Mouse (Mus musculus) hindbrain, postnatal 0 days (tissue): Measurements from ENCODE around the gene Caprin1. TPM values are rescaled to one million over a fixed set of nuclear protein-coding genes. Genes with fewer than 3 reads are reported as not detected.

Experiments
- ATAC-seq: fragments of 200-750 bp; cut with Nextera tagmentation; 2 replicates; pipeline ENCODE4 v1.8.0; 2017; ENCODE audit warnings: mild to moderate bottlenecking, moderate TSS enrichment, moderate library complexity
- DNase-seq: peaks from one replicate; pipeline ENCODE4 v3.0.0-alpha.2; 2015; ENCODE audit warnings: low spot score
- H3K27ac ChIP-seq: fragments of 300-500 bp; sonication (generic); 2 replicates; pipeline ENCODE4 v1.5.1; 2014; ENCODE audit warnings: mild to moderate bottlenecking
- H3K27me3 ChIP-seq: fragments of 300-500 bp; sonication (generic); 2 replicates; pipeline ENCODE4 v1.6.1; 2014; ENCODE audit warnings: low read length, mixed read lengths; ENCODE audit not compliant: insufficient read depth
- H3K36me3 ChIP-seq: fragments of 300-500 bp; sonication (generic); 2 replicates; pipeline ENCODE4 v1.6.1; 2014; ENCODE audit warnings: low read length, mixed read lengths; ENCODE audit not compliant: insufficient read depth
- H3K4me1 ChIP-seq: fragments of 300-500 bp; sonication (generic); 2 replicates; pipeline ENCODE4 v1.6.1; 2014; ENCODE audit warnings: antibody characterized with exemption, low read length, mixed read lengths; ENCODE audit not compliant: insufficient read depth
- H3K4me2 ChIP-seq: fragments of 300-500 bp; sonication (generic); 2 replicates; pipeline ENCODE4 v1.6.1; 2014; ENCODE audit warnings: low read depth, mild to moderate bottlenecking, low read length, moderate library complexity, mixed read lengths
- H3K4me3 ChIP-seq: fragments of 300-500 bp; sonication (generic); 2 replicates; pipeline ENCODE4 v1.5.1; 2014; ENCODE audit warnings: low read length
- H3K9ac ChIP-seq: fragments of 300-500 bp; sonication (generic); replicated peaks from 2 replicates; pipeline ENCODE4 v1.6.1; 2014; ENCODE audit warnings: mild to moderate bottlenecking, low read length, moderate library complexity, mixed read lengths
- H3K9me3 ChIP-seq: fragments of 300-500 bp; sonication (generic); 2 replicates; pipeline ENCODE4 v1.6.1; 2016; ENCODE audit warnings: low read length, mixed read lengths
- CTCF ChIP-seq: IDR thresholded peaks from 2 replicates; pipeline ENCODE4 v1.5.1; 2016; ENCODE audit warnings: antibody characterized with exemption, control low read depth, low read depth
- WGBS: fragments of 180-500 bp; shearing (Covaris S2); extraction: QIAGEN DNeasy Blood & Tissue Kit; methylation state at CpG from one replicate; pipeline ENCODE4 v1.1.7; 2014; 5-methylcytosine and 5-hydroxymethylcytosine counted together
- polyA plus RNA-seq: library from polyadenylated mRNA; unstranded; fragments of >200 nt; fragmentation: Nextera tagmentation; extraction: Ambion mirVana; gene quantifications from 2 replicates; pipeline ENCODE4 v1.2.1, GENCODE M21; 2015
- total RNA-seq: library from RNA; depleted of rRNA; stranded (reverse); fragments of >200 nt; gene quantifications from 2 replicates; pipeline ENCODE4 v1.2.3, GENCODE M21; 2014; rRNA removed

The Caprin1 gene
- 254 and 296 TPM in 2 replicates for total RNA-seq
- 208 and 210 TPM in 2 replicates for polyA plus RNA-seq

DNA sequence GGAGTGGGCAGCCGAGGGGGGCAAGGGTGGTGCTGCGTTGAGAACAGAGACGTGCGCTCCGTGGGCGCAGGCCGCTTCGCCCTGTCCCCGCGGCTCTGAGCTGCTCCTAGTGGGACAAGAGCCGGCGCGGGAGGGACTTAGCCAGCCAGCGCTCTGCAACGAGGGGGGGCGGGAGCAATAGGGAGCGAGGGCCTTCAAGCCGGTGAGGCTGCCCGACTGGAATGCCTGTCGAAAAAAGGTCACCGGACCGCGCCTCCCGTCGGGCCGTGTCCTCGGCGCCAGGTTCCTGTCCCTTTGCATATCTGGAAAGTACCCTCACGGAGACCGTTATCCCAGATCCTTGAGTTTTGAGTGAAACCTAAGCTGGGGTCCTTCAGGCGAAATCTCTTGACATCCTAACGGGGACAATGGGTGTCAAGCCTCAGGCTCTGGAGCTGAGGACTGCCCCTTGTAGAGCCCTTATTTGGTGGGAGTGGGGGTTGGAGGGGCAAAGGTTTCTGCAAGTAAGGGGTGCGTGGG is at the start of gene Caprin1:
Gene Caprin1, minus strand, starts transcription at position 159 of the 519 bp plus-strand sequence.
- Histone ChIP-seq H3K9me3 (no peaks in the 10 kb centered on the region), H3K4me3 (peak within 1 kb of the TSS; percentile 68), H3K9ac (peak within 1 kb of the TSS; percentile 92), H3K27me3 (no peaks in the 10 kb centered on the region), H3K4me2 (peak within 1 kb of the TSS; percentile 70), H3K27ac (peak within 1 kb of the TSS; percentile 98), H3K4me1 (no peaks in the 10 kb centered on the region), H3K36me3 (0 out of 2 replicates have a peak, but pooled peaks cover 3% of the 10 kb centered on the region)
- TF ChIP-seq CTCF = no peak
- under 1% methylated on average over 30 of the region's 33 CpGs for WGBS
- peak; percentile 95 for DNase-seq
- peak; percentile 96 for ATAC-seq

DNA sequence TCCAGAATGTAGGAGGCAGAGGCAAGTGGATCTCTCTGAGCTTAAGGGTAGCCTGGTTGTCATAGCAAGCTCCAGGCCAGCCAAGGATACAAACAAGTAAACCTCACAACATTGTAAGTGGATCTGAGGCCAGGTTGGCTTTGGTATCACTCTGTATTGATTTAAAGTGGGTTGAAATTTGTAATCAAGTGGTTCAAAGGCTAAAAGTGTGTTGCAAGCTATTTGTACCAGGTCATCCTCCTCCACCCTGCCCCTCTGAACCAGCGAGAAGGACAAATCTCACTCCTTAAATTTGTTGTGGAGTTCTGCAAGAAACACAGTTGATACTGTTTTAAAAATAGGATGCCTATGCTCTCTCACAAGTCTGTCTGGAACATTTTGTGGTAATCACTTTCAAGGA is 49.4 kb upstream of the Caprin1 start:
- no peak overlapping the region for H3K4me3 ChIP-seq
- no peaks in the 10 kb centered on the region for H3K9me3 ChIP-seq
- DNase-seq (no peak), ATAC-seq (no peak)
- H3K4me2 ChIP-seq = no peak overlapping the region
- no peaks in the 10 kb centered on the region for H3K4me1 ChIP-seq
- H3K9ac ChIP-seq = no peak overlapping the region
- H3K36me3 ChIP-seq = no peaks in the 10 kb centered on the region
- no peaks in the 10 kb centered on the region for H3K27me3 ChIP-seq
- H3K27ac ChIP-seq = no peak overlapping the region
- TF ChIP-seq CTCF = no peak
- 80% methylated on average over 1 of the region's 1 CpGs for WGBS

DNA sequence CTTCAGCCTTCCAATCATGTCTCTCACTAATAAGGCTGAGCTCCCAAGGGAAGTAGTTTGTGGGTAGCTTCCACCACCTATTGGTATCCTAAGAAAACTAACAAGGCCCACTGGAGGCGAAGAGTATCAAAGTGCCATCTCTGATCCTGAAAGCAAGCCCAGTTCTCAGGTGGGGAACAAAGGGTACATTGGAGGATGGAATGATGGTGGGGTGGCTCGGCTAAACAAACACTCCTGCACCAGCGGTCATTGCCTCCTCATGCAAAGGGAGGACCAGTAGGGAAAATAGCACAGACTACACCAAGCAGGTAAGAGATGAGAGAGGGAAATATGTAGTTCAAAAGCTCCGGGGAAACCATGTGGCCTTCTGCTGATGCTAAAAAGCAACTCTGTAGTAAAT is 48.8 kb upstream of the Caprin1 start:
- DNase-seq (no peak), ATAC-seq (no peak)
- H3K36me3 ChIP-seq = no peaks in the 10 kb centered on the region
- H3K27ac ChIP-seq = no peak overlapping the region
- no peak overlapping the region for H3K4me3 ChIP-seq
- H3K4me2 ChIP-seq = no peak overlapping the region
- H3K9ac ChIP-seq = no peak overlapping the region
- no peak for TF ChIP-seq CTCF
- H3K4me1 ChIP-seq = no peaks in the 10 kb centered on the region
- no peaks in the 10 kb centered on the region for H3K27me3 ChIP-seq
- WGBS = 86% methylated on average over 4 of the region's 4 CpGs
- no peaks in the 10 kb centered on the region for H3K9me3 ChIP-seq

DNA sequence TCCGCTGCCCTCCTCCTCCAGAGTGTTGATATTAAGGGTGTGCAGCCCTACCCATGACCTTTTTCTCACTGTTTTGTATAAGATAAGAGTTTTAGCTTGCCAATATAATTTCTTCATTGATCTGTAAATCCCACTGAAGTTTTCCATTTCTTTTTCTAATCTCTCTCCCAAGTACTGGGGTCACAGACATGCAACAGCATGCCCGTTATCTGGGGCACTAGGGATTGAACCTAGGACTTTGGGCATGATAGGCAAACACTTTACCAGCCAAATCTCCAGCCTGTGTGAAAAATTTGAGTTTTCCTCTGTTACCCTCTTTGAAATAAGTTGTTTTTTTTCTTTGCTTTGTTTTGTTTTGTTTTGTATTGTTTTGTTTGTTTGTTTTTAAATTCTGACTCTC is 46.6 kb upstream of the Caprin1 start:
- DNase-seq (no peak), ATAC-seq (no peak)
- H3K9me3 ChIP-seq = no peaks in the 10 kb centered on the region
- H3K4me2 ChIP-seq = no peak overlapping the region
- H3K27me3 ChIP-seq = no peaks in the 10 kb centered on the region
- H3K36me3 ChIP-seq = no peaks in the 10 kb centered on the region
- H3K4me1 ChIP-seq = no peaks in the 10 kb centered on the region
- TF ChIP-seq CTCF = no peak
- no peak overlapping the region for H3K4me3 ChIP-seq
- H3K9ac ChIP-seq = no peak overlapping the region
- 90% methylated on average over 2 of the region's 2 CpGs for WGBS
- no peak overlapping the region for H3K27ac ChIP-seq

DNA sequence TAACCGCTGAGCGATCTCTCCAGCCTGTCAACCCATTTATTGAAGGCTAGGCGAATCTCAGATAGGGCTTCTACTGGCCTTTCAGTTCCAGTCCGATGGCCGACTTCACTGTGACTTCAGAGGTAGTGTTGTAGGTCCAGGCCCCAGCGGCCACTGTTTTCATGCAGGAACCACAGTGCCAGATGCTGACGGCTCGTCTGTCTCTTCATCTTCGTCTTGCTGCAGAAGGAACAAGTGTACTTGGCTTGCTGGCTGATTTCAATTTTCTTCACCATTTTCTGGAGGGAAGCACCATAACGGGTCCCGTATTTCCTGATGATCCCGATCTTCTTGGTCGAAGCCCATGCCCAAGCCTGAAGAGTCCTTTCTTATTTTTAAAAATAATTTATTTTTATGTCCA is 45.9 kb upstream of the Caprin1 start:
- H3K4me3 ChIP-seq = no peak overlapping the region
- no peak for TF ChIP-seq CTCF
- no peak overlapping the region for H3K4me2 ChIP-seq
- no peaks in the 10 kb centered on the region for H3K36me3 ChIP-seq
- 97% methylated on average over 13 of the region's 13 CpGs for WGBS
- no peaks in the 10 kb centered on the region for H3K4me1 ChIP-seq
- no peaks in the 10 kb centered on the region for H3K9me3 ChIP-seq
- no peaks in the 10 kb centered on the region for H3K27me3 ChIP-seq
- ATAC-seq = no peak
- DNase-seq = no peak
- no peak overlapping the region for H3K9ac ChIP-seq
- no peak overlapping the region for H3K27ac ChIP-seq

DNA sequence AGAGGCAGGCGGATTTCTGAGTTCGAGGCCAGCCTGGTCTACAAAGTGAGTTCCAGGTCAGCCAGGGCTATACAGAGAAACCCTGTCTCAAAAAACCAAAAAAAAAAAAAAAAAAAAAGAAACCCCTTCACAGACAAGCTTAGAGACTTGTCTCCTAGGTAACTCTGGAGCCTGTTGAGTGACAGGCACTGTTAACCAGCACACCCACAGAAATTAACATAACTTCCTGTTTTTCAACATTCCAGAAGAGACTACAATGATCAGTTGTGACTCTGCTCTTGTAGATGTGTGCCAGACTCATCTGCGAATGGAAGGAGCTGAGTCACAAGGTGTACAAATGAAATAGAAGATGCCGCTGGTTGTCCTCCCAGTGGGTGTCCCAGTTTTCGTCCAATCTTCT is 44.9 kb upstream of the Caprin1 start:
- no peak for ATAC-seq
- H3K27me3 ChIP-seq = no peaks in the 10 kb centered on the region
- H3K9ac ChIP-seq = no peak overlapping the region
- 84% methylated on average over 4 of the region's 5 CpGs for WGBS
- H3K4me1 ChIP-seq = no peaks in the 10 kb centered on the region
- H3K9me3 ChIP-seq = no peaks in the 10 kb centered on the region
- H3K36me3 ChIP-seq = no peaks in the 10 kb centered on the region
- TF ChIP-seq CTCF = no peak
- DNase-seq = no peak
- H3K4me2 ChIP-seq = no peak overlapping the region
- H3K27ac ChIP-seq = no peak overlapping the region
- H3K4me3 ChIP-seq = no peak overlapping the region

DNA sequence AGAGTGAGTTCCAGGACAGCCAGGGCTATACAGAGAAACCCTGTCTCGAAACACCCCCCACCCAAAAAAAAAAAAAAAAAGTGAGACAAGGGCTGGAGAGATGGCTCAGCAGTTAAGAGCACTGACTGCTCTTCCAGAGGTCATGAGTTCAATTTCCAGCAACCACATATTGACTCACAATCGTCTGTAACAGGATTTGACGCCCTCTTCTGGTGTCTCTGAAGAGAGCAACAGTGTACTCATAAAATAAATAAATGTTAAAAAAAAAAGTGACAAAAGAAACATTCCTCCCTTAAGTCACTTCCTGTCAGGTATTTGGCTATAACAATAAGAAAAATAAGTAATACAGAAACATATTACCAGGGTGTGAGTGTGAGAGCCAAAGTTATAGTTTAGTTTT is 41.0 kb upstream of the Caprin1 start:
- Histone ChIP-seq H3K36me3 (no peaks in the 10 kb centered on the region), H3K9me3 (no peaks in the 10 kb centered on the region), H3K4me2 (no peak overlapping the region), H3K4me3 (no peak overlapping the region), H3K27ac (no peak overlapping the region), H3K9ac (no peak overlapping the region), H3K4me1 (no peaks in the 10 kb centered on the region), H3K27me3 (no peaks in the 10 kb centered on the region)
- no peak for ATAC-seq
- TF ChIP-seq CTCF = no peak
- WGBS = 70% methylated on average over 3 of the region's 3 CpGs
- DNase-seq = no peak
